Mouse (Mus musculus): ENCODE measurements around the gene Scd3. TPM values are rescaled to one million over a fixed set of nuclear protein-coding genes. Genes with fewer than 3 reads are reported as not detected.

Gene Scd3
- polyA plus RNA-seq (2015; fragmentation: Nextera tagmentation; extraction: Ambion mirVana): 0.29 and 0.39 TPM in 2 replicates

- H3K9ac ChIP-seq: no peak within 1 kb of the TSS
- 89% methylated on average over 9 of the region's 9 CpGs for WGBS
- no peaks in the 10 kb centered on the region for H3K36me3 ChIP-seq
- ATAC-seq (ENCODE audit: extremely low read depth, insufficient number of reproducible peaks, low FRiP score, low TSS enrichment): no peak
- no peaks in the 10 kb centered on the region for H3K27me3 ChIP-seq (replicated peaks)
- no peaks in the 10 kb centered on the region for H3K4me1 ChIP-seq
- H3K4me3 ChIP-seq: no peak within 1 kb of the TSS
- H3K4me2 ChIP-seq: no peak within 1 kb of the TSS
- no peak within 1 kb of the TSS for H3K27ac ChIP-seq (replicated peaks)
- H3K9me3 ChIP-seq: no peaks in the 10 kb centered on the region
Observed at GRCm38 (mm10) chr19:44203015-44203564, at the start of gene Scd3. Gene Scd3 (plus strand): TSS chr19:44203269.

GRCm38 (mm10) chr19:44153781-44154180 lies 49.3 kb upstream of the Scd3 start:
- Histone ChIP-seq H3K4me1 (no peaks in the 10 kb centered on the region), H3K27ac (replicated peaks) (no peak overlapping the region), H3K4me2 (no peak overlapping the region), H3K36me3 (no peaks in the 10 kb centered on the region), H3K9me3 (no peaks in the 10 kb centered on the region), H3K9ac (no peak overlapping the region), H3K27me3 (replicated peaks) (peaks cover 78% of the 10 kb centered on the region), H3K4me3 (no peak overlapping the region)
- WGBS: 65% methylated on average over 5 of the region's 5 CpGs
- no peak for ATAC-seq (ENCODE audit: extremely low read depth, insufficient number of reproducible peaks, low FRiP score, low TSS enrichment)

- ATAC-seq (ENCODE audit: extremely low read depth, insufficient number of reproducible peaks, low FRiP score, low TSS enrichment): no peak
- H3K9me3 ChIP-seq: no peaks in the 10 kb centered on the region
- no peak overlapping the region for H3K9ac ChIP-seq
- H3K4me1 ChIP-seq: no peaks in the 10 kb centered on the region
- H3K36me3 ChIP-seq: no peaks in the 10 kb centered on the region
- H3K4me3 ChIP-seq: no peak overlapping the region
- WGBS: 89% methylated on average over 10 of the region's 10 CpGs
- H3K4me2 ChIP-seq: no peak overlapping the region
- peaks cover 66% of the 10 kb centered on the region for H3K27me3 ChIP-seq (replicated peaks)
- no peak overlapping the region for H3K27ac ChIP-seq (replicated peaks)
Observed at GRCm38 (mm10) chr19:44157005-44157404, 46.1 kb upstream of the Scd3 start.

GRCm38 (mm10) chr19:44159386-44159785 lies 43.7 kb upstream of the Scd3 start:
- H3K27me3 ChIP-seq (replicated peaks): peaks cover 45% of the 10 kb centered on the region
- H3K4me2 ChIP-seq: no peak overlapping the region
- H3K9ac ChIP-seq: no peak overlapping the region
- no peaks in the 10 kb centered on the region for H3K4me1 ChIP-seq
- no peak for ATAC-seq (ENCODE audit: extremely low read depth, insufficient number of reproducible peaks, low FRiP score, low TSS enrichment)
- no peak overlapping the region for H3K4me3 ChIP-seq
- H3K27ac ChIP-seq (replicated peaks): no peak overlapping the region
- H3K36me3 ChIP-seq: no peaks in the 10 kb centered on the region
- no peaks in the 10 kb centered on the region for H3K9me3 ChIP-seq
- WGBS: 67% methylated on average over 3 of the region's 3 CpGs

- H3K27me3 ChIP-seq (replicated peaks): peaks cover 26% of the 10 kb centered on the region
- 8% methylated on average over 3 of the region's 3 CpGs for WGBS
- no peak overlapping the region for H3K4me3 ChIP-seq
- no peaks in the 10 kb centered on the region for H3K9me3 ChIP-seq
- H3K4me2 ChIP-seq: no peak overlapping the region
- no peak overlapping the region for H3K9ac ChIP-seq
- no peak overlapping the region for H3K27ac ChIP-seq (replicated peaks)
- no peaks in the 10 kb centered on the region for H3K4me1 ChIP-seq
- ATAC-seq (ENCODE audit: extremely low read depth, insufficient number of reproducible peaks, low FRiP score, low TSS enrichment): no peak
- no peaks in the 10 kb centered on the region for H3K36me3 ChIP-seq
Observed at GRCm38 (mm10) chr19:44161515-44161914, 41.6 kb upstream of the Scd3 start.

- WGBS: 63% methylated on average over 8 of the region's 8 CpGs
- Histone ChIP-seq H3K27me3 (replicated peaks) (no peaks in the 10 kb centered on the region), H3K27ac (replicated peaks) (no peak overlapping the region), H3K4me1 (no peaks in the 10 kb centered on the region), H3K9ac (no peak overlapping the region), H3K36me3 (no peaks in the 10 kb centered on the region), H3K9me3 (peaks cover 20% of the 10 kb centered on the region), H3K4me3 (no peak overlapping the region), H3K4me2 (no peak overlapping the region)
- no peak for ATAC-seq (ENCODE audit: extremely low read depth, insufficient number of reproducible peaks, low FRiP score, low TSS enrichment)
Observed at GRCm38 (mm10) chr19:44174835-44175234, 28.2 kb upstream of the Scd3 start.

- no peaks in the 10 kb centered on the region for H3K4me1 ChIP-seq
- no peak for ATAC-seq (ENCODE audit: extremely low read depth, insufficient number of reproducible peaks, low FRiP score, low TSS enrichment)
- H3K9me3 ChIP-seq: peaks cover 20% of the 10 kb centered on the region
- no peak overlapping the region for H3K4me2 ChIP-seq
- H3K4me3 ChIP-seq: no peak overlapping the region
- H3K27ac ChIP-seq (replicated peaks): no peak overlapping the region
- WGBS: 78% methylated on average over 3 of the region's 3 CpGs
- H3K36me3 ChIP-seq: no peaks in the 10 kb centered on the region
- H3K9ac ChIP-seq: no peak overlapping the region
- no peaks in the 10 kb centered on the region for H3K27me3 ChIP-seq (replicated peaks)
Observed at GRCm38 (mm10) chr19:44176741-44177140, 26.3 kb upstream of the Scd3 start.

GRCm38 (mm10) chr19:44180502-44180901 lies 22.6 kb upstream of the Scd3 start:
- no peaks in the 10 kb centered on the region for H3K36me3 ChIP-seq
- no peak overlapping the region for H3K9ac ChIP-seq
- H3K27ac ChIP-seq (replicated peaks): no peak overlapping the region
- H3K9me3 ChIP-seq: peaks cover 12% of the 10 kb centered on the region
- no peaks in the 10 kb centered on the region for H3K4me1 ChIP-seq
- ATAC-seq (ENCODE audit: extremely low read depth, insufficient number of reproducible peaks, low FRiP score, low TSS enrichment): no peak
- H3K4me2 ChIP-seq: no peak overlapping the region
- peaks cover 5% of the 10 kb centered on the region; the same call in 1 of the 2 replicates for H3K27me3 ChIP-seq (replicated peaks)
- no peak overlapping the region for H3K4me3 ChIP-seq
- WGBS: 64% methylated on average over 1 of the region's 1 CpGs

GRCm38 (mm10) chr19:44183968-44184367 lies 19.1 kb upstream of the Scd3 start:
- Histone ChIP-seq H3K4me1 (no peaks in the 10 kb centered on the region), H3K4me3 (no peak overlapping the region), H3K9ac (no peak overlapping the region), H3K27me3 (replicated peaks) (peaks cover 8% of the 10 kb centered on the region; the same call in 1 of the 2 replicates), H3K27ac (replicated peaks) (no peak overlapping the region), H3K36me3 (no peaks in the 10 kb centered on the region), H3K9me3 (no peaks in the 10 kb centered on the region), H3K4me2 (no peak overlapping the region)
- ATAC-seq (ENCODE audit: extremely low read depth, insufficient number of reproducible peaks, low FRiP score, low TSS enrichment): no peak
- 56% methylated on average over 3 of the region's 3 CpGs for WGBS

- ATAC-seq (ENCODE audit: extremely low read depth, insufficient number of reproducible peaks, low FRiP score, low TSS enrichment): no peak
- 70% methylated on average over 4 of the region's 4 CpGs for whole genome bisulfite sequencing
- Histone ChIP-seq H3K4me1 (no peaks in the 10 kb centered on the region), H3K4me2 (no peak overlapping the region), H3K9ac (no peak overlapping the region), H3K27me3 (replicated peaks) (peaks cover 21% of the 10 kb centered on the region), H3K27ac (replicated peaks) (no peak overlapping the region), H3K4me3 (no peak overlapping the region), H3K9me3 (no peaks in the 10 kb centered on the region), H3K36me3 (no peaks in the 10 kb centered on the region)
Observed at GRCm38 (mm10) chr19:44189056-44189455, 14.0 kb upstream of the Scd3 start.

GRCm38 (mm10) chr19:44192342-44192741 lies 10.7 kb upstream of the Scd3 start, which contains the start of gene Pkd2l1:
Gene Pkd2l1 (minus strand): TSS chr19:44192442.
- 28% methylated on average over 3 of the region's 3 CpGs for WGBS
- no peaks in the 10 kb centered on the region for H3K4me1 ChIP-seq

GRCm38 (mm10) chr19:44193906-44194305 lies 9.2 kb upstream of the Scd3 start:
- Histone ChIP-seq H3K27me3 (replicated peaks) (peaks cover 19% of the 10 kb centered on the region), H3K9me3 (no peaks in the 10 kb centered on the region), H3K27ac (replicated peaks) (no peak overlapping the region), H3K4me2 (no peak overlapping the region), H3K36me3 (no peaks in the 10 kb centered on the region), H3K4me1 (no peaks in the 10 kb centered on the region), H3K9ac (no peak overlapping the region), H3K4me3 (no peak overlapping the region)
- no peak for ATAC-seq (ENCODE audit: extremely low read depth, insufficient number of reproducible peaks, low FRiP score, low TSS enrichment)
- 56% methylated on average over 7 of the region's 7 CpGs for WGBS

More at GRCm38 (mm10) chr19:44192342-44192741, 10.7 kb upstream of the Scd3 start, which contains the start of gene Pkd2l1:
- Histone ChIP-seq H3K9me3 (no peaks in the 10 kb centered on the region), H3K4me2 (no peak within 1 kb of the TSS), H3K9ac (no peak within 1 kb of the TSS), H3K4me3 (no peak within 1 kb of the TSS), H3K27ac (replicated peaks) (no peak within 1 kb of the TSS), H3K36me3 (no peaks in the 10 kb centered on the region), H3K27me3 (replicated peaks) (peaks cover 21% of the 10 kb centered on the region)
- ATAC-seq (ENCODE audit: extremely low read depth, insufficient number of reproducible peaks, low FRiP score, low TSS enrichment): no peak
